Comparison of ENCODE assay signal across 11 mouse cellular contexts in the genomic region with DNA sequence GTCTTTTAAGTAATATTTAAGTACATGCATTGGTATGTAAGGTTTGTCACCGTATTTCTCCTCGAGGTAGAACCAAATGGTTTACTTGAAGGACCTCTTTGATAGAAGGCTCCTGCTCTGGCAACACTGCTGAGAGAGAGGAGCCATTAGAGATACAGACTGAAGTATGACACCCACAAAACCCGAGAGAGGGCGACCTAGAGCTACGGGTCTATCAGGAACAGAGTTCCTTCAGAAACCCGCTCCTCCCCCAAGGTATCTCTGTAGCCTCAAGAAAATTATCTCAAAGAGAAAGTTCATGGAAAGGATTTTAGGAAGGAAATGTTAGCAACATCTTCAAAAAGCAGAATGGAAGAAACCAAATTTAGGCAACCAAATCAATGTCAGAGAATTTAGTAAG.
DNase-seq lines count a peak whose midpoint lies in the region; ATAC-seq and TF ChIP-seq lines count a peak whose summit lies in the region.
"Had no signal": no experiment of that assay in that cellular context is flagged by ENCODE, and none has a peak within 500 bp of the region (broad histone marks: within the 10 kb centered on the region; RNA-seq: fewer than 3 reads in every experiment).

No protein-coding gene starts in this region.

- no peak for TF ChIP-seq EP300 in heart, postnatal 0 days (IDR thresholded peaks at IDR 0.05; ENCODE audit: low read depth)

- TF ChIP-seq CTCF in heart, postnatal 0 days (IDR thresholded peaks at IDR 0.05; ENCODE audit: low read depth): peak; percentile 34
- TF ChIP-seq CTCF in lung, embryonic 14.5 days (IDR thresholded peaks at IDR 0.05; ENCODE audit: low read depth): no peak

- peak; percentile 8 for DNase-seq in heart, postnatal 0 days (ENCODE audit: low spot score)
- DNase-seq in heart, adult 9 months (ENCODE audit: low spot score in 2 of 2): no peak
- peak; percentile 57 for DNase-seq in lung, embryonic 14.5 days
- no peak for DNase-seq in lung, adult 18-20 months
- peak; percentile 13 for DNase-seq in MEL-GATA-1-ER (ENCODE audit: extremely low read depth, low read depth)
- DNase-seq in layer of hippocampus, postnatal 36 days: no peak
- DNase-seq in urinary bladder, adult 18-20 months (ENCODE audit: low spot score in 2 of 2): no peak

- H3K36me3 ChIP-seq in heart, postnatal 0 days (replicated peaks; ENCODE audit: control insufficient read depth, insufficient read depth, low read length): no peaks in the 10 kb centered on the region
- H3K36me3 ChIP-seq in lung, embryonic 14.5 days (ENCODE audit: insufficient read depth): no peaks in the 10 kb centered on the region
- H3K36me3 ChIP-seq: forebrain, embryonic 12.5 days; midbrain, embryonic 12.5 days; neural tube, embryonic 13.5 days had no signal

- H3K4me2 ChIP-seq in heart, postnatal 0 days (ENCODE audit: low read depth, low read length): no peak overlapping the region
- H3K4me2 ChIP-seq in lung, embryonic 14.5 days: no peak overlapping the region
- H3K4me2 ChIP-seq: forebrain, embryonic 12.5 days; midbrain, embryonic 12.5 days; neural tube, embryonic 13.5 days had no signal

- 31% methylated on average over 6 of the region's 6 CpGs for WGBS in heart, postnatal 0 days
- 40% methylated on average over 6 of the region's 6 CpGs for WGBS in lung, embryonic 14.5 days

- H3K27me3 ChIP-seq in heart, postnatal 0 days (ENCODE audit: control insufficient read depth, insufficient read depth, low read length): no peaks in the 10 kb centered on the region
- no peaks in the 10 kb centered on the region for H3K27me3 ChIP-seq in lung, embryonic 14.5 days (ENCODE audit: insufficient read depth, low read length)
- H3K27me3 ChIP-seq: forebrain, embryonic 12.5 days; midbrain, embryonic 12.5 days; neural tube, embryonic 13.5 days had no signal

- H3K9ac ChIP-seq in heart, postnatal 0 days (replicated peaks; ENCODE audit: low read depth, low read length): no peak overlapping the region
- H3K9ac ChIP-seq in lung, embryonic 14.5 days: no peak overlapping the region
- H3K9ac ChIP-seq: forebrain, embryonic 12.5 days; midbrain, embryonic 12.5 days; neural tube, embryonic 13.5 days had no signal

- H3K4me3 ChIP-seq in heart, postnatal 0 days (ENCODE audit: low read depth, low read length): no peak overlapping the region
- H3K4me3 ChIP-seq in lung, embryonic 14.5 days (ENCODE audit: low read depth, low read length): no peak overlapping the region
- H3K4me3 ChIP-seq: forebrain, embryonic 12.5 days; midbrain, embryonic 12.5 days; neural tube, embryonic 13.5 days had no signal

- H3K27ac ChIP-seq in heart, postnatal 0 days (ENCODE audit: low read depth): no peak overlapping the region
- H3K27ac ChIP-seq in lung, embryonic 14.5 days (ENCODE audit: low read depth): no peak overlapping the region
- H3K27ac ChIP-seq: forebrain, embryonic 12.5 days; midbrain, embryonic 12.5 days; neural tube, embryonic 13.5 days had no signal

- no peak for ATAC-seq in heart, postnatal 0 days (ENCODE audit: insufficient read depth, low read depth)
- ATAC-seq in lung, embryonic 14.5 days (ENCODE audit: insufficient read depth): no peak
- ATAC-seq in megakaryocyte progenitor cell, adult 5-6 weeks (replicated peaks; ENCODE audit: poor library complexity): peak; percentile 57; the same call in 1 of the 2 replicates

- no peaks in the 10 kb centered on the region for H3K9me3 ChIP-seq in heart, postnatal 0 days (replicated peaks; ENCODE audit: control insufficient read depth, low read length)
- no peaks in the 10 kb centered on the region for H3K9me3 ChIP-seq in lung, embryonic 14.5 days (ENCODE audit: low read depth, low read length)
- H3K9me3 ChIP-seq: forebrain, embryonic 12.5 days; midbrain, embryonic 12.5 days; neural tube, embryonic 13.5 days had no signal

- H3K4me1 ChIP-seq in heart, postnatal 0 days (ENCODE audit: control insufficient read depth, insufficient read depth): no peaks in the 10 kb centered on the region
- H3K4me1 ChIP-seq in lung, embryonic 14.5 days (ENCODE audit: insufficient read depth): no peaks in the 10 kb centered on the region
- H3K4me1 ChIP-seq: forebrain, embryonic 12.5 days; midbrain, embryonic 12.5 days; neural tube, embryonic 13.5 days had no signal

Comparison
In these comparisons a context has a peak if more than half of its experiments do, and no peak if none do; other contexts are left out.
1. DNase-seq: peak in heart, postnatal 0 days (single experiment), lung, embryonic 14.5 days (single experiment) and MEL-GATA-1-ER (single experiment); none in heart, adult 9 months (0 of 2), lung, adult 18-20 months (0 of 2), layer of hippocampus, postnatal 36 days (0 of 2) and urinary bladder, adult 18-20 months (0 of 2).